In the genomic region with DNA sequence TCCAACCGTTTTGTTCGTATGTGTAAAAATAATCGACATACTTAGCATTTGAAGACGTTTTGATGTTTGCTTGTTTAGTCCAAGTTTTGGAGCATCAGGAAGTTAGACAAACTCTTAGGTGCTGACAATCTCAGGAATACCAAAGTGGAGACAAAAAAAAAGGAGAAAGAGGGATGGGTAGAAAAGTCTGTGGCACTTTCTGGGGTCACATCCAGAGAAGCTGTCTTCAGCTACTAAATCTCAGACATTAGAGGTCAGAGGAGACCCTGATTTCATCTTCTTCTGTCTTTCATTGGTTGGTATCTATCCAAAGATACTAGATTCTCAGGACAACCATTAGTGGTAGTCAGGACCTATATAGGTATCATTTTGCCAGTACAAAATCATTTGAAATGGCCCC, we compare ENCODE assay signal across 18 mouse cellular contexts. TPM values are rescaled to one million over a fixed set of nuclear protein-coding genes. Genes with fewer than 3 reads are reported as not detected.
A peak's percentile ranks its signal among the peaks of the same experiment; 100 is the strongest.
DNase-seq lines count a peak whose midpoint lies in the region; ATAC-seq and TF ChIP-seq lines count a peak whose summit lies in the region.
"Had no signal": no experiment of that assay in that cellular context is flagged by ENCODE, and none has a peak within 500 bp of the region (broad histone marks: within the 10 kb centered on the region; RNA-seq: fewer than 3 reads in every experiment).

No protein-coding gene starts in this region.

- H3K36me3 ChIP-seq in forebrain, embryonic 10.5 days (replicated peaks), result 0 out of 2 replicates have a peak, but pooled peaks cover 2% of the 10 kb centered on the region
- no peaks in the 10 kb centered on the region for H3K36me3 ChIP-seq in forebrain, embryonic 16.5 days (ENCODE audit: control insufficient read depth, insufficient read depth)
- H3K36me3 ChIP-seq in lung, embryonic 14.5 days (ENCODE audit: insufficient read depth), result peaks cover 9% of the 10 kb centered on the region; the same call in 1 of the 2 replicates
- no peaks in the 10 kb centered on the region for H3K36me3 ChIP-seq in intestine, embryonic 15.5 days
- H3K36me3 ChIP-seq in stomach, embryonic 16.5 days (ENCODE audit: control insufficient read depth, insufficient read depth, low read length), result no peaks in the 10 kb centered on the region
- H3K36me3 ChIP-seq: hindbrain, embryonic 13.5 days; liver, embryonic 15.5 days; midbrain, embryonic 15.5 days had no signal

- H3K4me3 ChIP-seq in forebrain, embryonic 10.5 days, result peak overlapping the region; percentile 54; the same call in 1 of the 2 replicates
- H3K4me3 ChIP-seq in forebrain, embryonic 16.5 days (replicated peaks; ENCODE audit: low read length), result no peak overlapping the region
- H3K4me3 ChIP-seq in lung, embryonic 14.5 days (ENCODE audit: low read depth, low read length), result no peak overlapping the region; the same call in 1 of the 2 replicates
- no peak overlapping the region for H3K4me3 ChIP-seq in lung, adult 2 months (replicated peaks; ENCODE audit: extremely low read depth, low read depth, low read length)
- no peak overlapping the region for H3K4me3 ChIP-seq in intestine, embryonic 15.5 days (replicated peaks)
- 0 out of 2 replicates have a peak overlapping the region, but pooled peaks have one; percentile 11 for H3K4me3 ChIP-seq in stomach, embryonic 16.5 days (replicated peaks; ENCODE audit: low read length)
- H3K4me3 ChIP-seq: hindbrain, embryonic 13.5 days; liver, embryonic 15.5 days; midbrain, embryonic 15.5 days had no signal

- no peak for DNase-seq in forebrain, embryonic 10.5 days (ENCODE audit: extremely low spot score, low spot score)
- DNase-seq in lung, embryonic 14.5 days, result no peak
- DNase-seq in lung, adult 2 months, result no peak
- DNase-seq in heart, adult 9 months (ENCODE audit: low spot score in 2 of 2), result no peak
- DNase-seq in left cerebral cortex, postnatal 10 days (ENCODE audit: extremely low spot score in 1 of 2, low spot score in 2 of 2), result no peak
- DNase-seq: adrenal gland, postnatal 36 days; cerebellum, adult 9-11 months; kidney, adult 9 months; layer of hippocampus, adult 9-11 months; right cerebral cortex, adult 18-20 months had no signal

- no peak overlapping the region for H3K4me2 ChIP-seq in forebrain, embryonic 16.5 days (ENCODE audit: low read length)
- peak overlapping the region; percentile 85 for H3K4me2 ChIP-seq in lung, embryonic 14.5 days
- H3K4me2 ChIP-seq in intestine, embryonic 15.5 days (replicated peaks), result peak overlapping the region; percentile 37; the same call in 1 of the 2 replicates
- H3K4me2 ChIP-seq in stomach, embryonic 16.5 days (ENCODE audit: low read depth, low read length), result peak overlapping the region; percentile 43
- H3K4me2 ChIP-seq: hindbrain, embryonic 13.5 days; liver, embryonic 15.5 days; midbrain, embryonic 15.5 days had no signal

- 74% methylated on average over 4 of the region's 4 CpGs for WGBS in forebrain, embryonic 10.5 days
- WGBS in forebrain, embryonic 16.5 days, result 91% methylated on average over 4 of the region's 4 CpGs
- WGBS in lung, embryonic 14.5 days, result 32% methylated on average over 4 of the region's 4 CpGs
- 50% methylated on average over 4 of the region's 4 CpGs for WGBS in lung, adult 2 months
- 58% methylated on average over 4 of the region's 4 CpGs for WGBS in intestine, embryonic 15.5 days
- WGBS in stomach, embryonic 16.5 days, result 55% methylated on average over 4 of the region's 4 CpGs

- no peak for TF ChIP-seq CTCF in lung, embryonic 14.5 days (IDR thresholded peaks at IDR 0.05; ENCODE audit: low read depth)
- no peak for TF ChIP-seq CTCF in lung, adult 2 months (IDR thresholded peaks at IDR 0.05; ENCODE audit: insufficient read depth, low read length)

- peak overlapping the region; percentile 27; the same call in 1 of the 2 replicates for H3K27ac ChIP-seq in forebrain, embryonic 10.5 days
- no peak overlapping the region for H3K27ac ChIP-seq in forebrain, embryonic 16.5 days (ENCODE audit: low read length)
- peak overlapping the region; percentile 87 for H3K27ac ChIP-seq in lung, embryonic 14.5 days (ENCODE audit: low read depth)
- H3K27ac ChIP-seq in intestine, embryonic 15.5 days, result no peak overlapping the region
- H3K27ac ChIP-seq in stomach, embryonic 16.5 days (ENCODE audit: low read length), result peak overlapping the region; percentile 62; the same call in 1 of the 2 replicates
- H3K27ac ChIP-seq: hindbrain, embryonic 13.5 days; liver, embryonic 15.5 days; midbrain, embryonic 15.5 days had no signal

- no peaks in the 10 kb centered on the region for H3K9me3 ChIP-seq in forebrain, embryonic 10.5 days
- H3K9me3 ChIP-seq in forebrain, embryonic 16.5 days (ENCODE audit: control insufficient read depth, low read length), result no peaks in the 10 kb centered on the region
- H3K9me3 ChIP-seq in lung, embryonic 14.5 days (ENCODE audit: low read depth, low read length), result no peaks in the 10 kb centered on the region
- no peaks in the 10 kb centered on the region for H3K9me3 ChIP-seq in intestine, embryonic 15.5 days
- H3K9me3 ChIP-seq in stomach, embryonic 16.5 days (replicated peaks; ENCODE audit: control insufficient read depth, low read length), result no peaks in the 10 kb centered on the region
- H3K9me3 ChIP-seq: hindbrain, embryonic 13.5 days; liver, embryonic 15.5 days; midbrain, embryonic 15.5 days had no signal

- ATAC-seq in forebrain, embryonic 16.5 days, result no peak
- no peak for ATAC-seq in lung, embryonic 14.5 days (ENCODE audit: insufficient read depth)
- no peak for ATAC-seq in intestine, embryonic 15.5 days
- ATAC-seq in stomach, embryonic 16.5 days (ENCODE audit: insufficient read depth, low FRiP score), result no peak
- ATAC-seq: activated CD4-positive, CD25-positive, alpha-beta regulatory T cell, adult 4 months; midbrain, embryonic 15.5 days had no signal

- intact Hi-C loops in left cerebral cortex, postnatal 10 days (cut with DNase I), result no loop called here

- TF ChIP-seq POLR2A in lung, adult 2 months (IDR thresholded peaks at IDR 0.05; ENCODE audit: borderline replicate concordance, extremely low read depth, low read depth, low read length), result no peak

- H3K9ac ChIP-seq in forebrain, embryonic 16.5 days (replicated peaks; ENCODE audit: low read depth, low read length), result no peak overlapping the region
- no peak overlapping the region for H3K9ac ChIP-seq in lung, embryonic 14.5 days
- H3K9ac ChIP-seq in intestine, embryonic 15.5 days, result no peak overlapping the region
- H3K9ac ChIP-seq in stomach, embryonic 16.5 days (ENCODE audit: low read length), result no peak overlapping the region
- H3K9ac ChIP-seq: hindbrain, embryonic 13.5 days; liver, embryonic 15.5 days; midbrain, embryonic 15.5 days had no signal

- peaks cover 8% of the 10 kb centered on the region for H3K4me1 ChIP-seq in forebrain, embryonic 10.5 days
- peaks cover 6% of the 10 kb centered on the region for H3K4me1 ChIP-seq in forebrain, embryonic 16.5 days (replicated peaks; ENCODE audit: control insufficient read depth, insufficient read depth, low read length)
- H3K4me1 ChIP-seq in lung, embryonic 14.5 days (ENCODE audit: insufficient read depth), result 0 out of 2 replicates have a peak, but pooled peaks cover 6% of the 10 kb centered on the region
- no peaks in the 10 kb centered on the region for H3K4me1 ChIP-seq in lung, adult 2 months (ENCODE audit: control insufficient read depth, insufficient read depth, low read length)
- H3K4me1 ChIP-seq in intestine, embryonic 15.5 days (replicated peaks), result no peaks in the 10 kb centered on the region
- H3K4me1 ChIP-seq in stomach, embryonic 16.5 days (ENCODE audit: control insufficient read depth, insufficient read depth, low read length), result no peaks in the 10 kb centered on the region
- H3K4me1 ChIP-seq: liver, embryonic 15.5 days had no signal

- peaks cover 26% of the 10 kb centered on the region for H3K27me3 ChIP-seq in forebrain, embryonic 10.5 days (ENCODE audit: poor library complexity, severe bottlenecking)
- peaks cover 7% of the 10 kb centered on the region for H3K27me3 ChIP-seq in forebrain, embryonic 16.5 days (replicated peaks; ENCODE audit: control insufficient read depth, insufficient read depth, low read length)
- no peaks in the 10 kb centered on the region for H3K27me3 ChIP-seq in lung, embryonic 14.5 days (ENCODE audit: insufficient read depth, low read length)
- no peaks in the 10 kb centered on the region for H3K27me3 ChIP-seq in intestine, embryonic 15.5 days (replicated peaks)
- no peaks in the 10 kb centered on the region for H3K27me3 ChIP-seq in stomach, embryonic 16.5 days (ENCODE audit: control insufficient read depth, insufficient read depth, low read length)
- H3K27me3 ChIP-seq: CH12.LX had no signal

RNA-seq across cellular contexts. Expression of a gene that starts 5.4 kb away (rescaled TPM):
- 24.3 and 25.5 TPM in 2 replicates for polyA plus RNA-seq in forebrain, embryonic 10.5 days (2016; fragmentation: Nextera tagmentation; extraction: Ambion mirVana)
- 3.2 and 4.4 TPM in 2 replicates for polyA plus RNA-seq in forebrain, embryonic 16.5 days (2015; fragmentation: Nextera tagmentation; extraction: Ambion mirVana)
- polyA plus RNA-seq in lung, embryonic 14.5 days (2014; fragmentation: Nextera tagmentation; extraction: Ambion mirVana), result 36.9 and 42.0 TPM in 2 replicates
- 23.2 and 29.4 TPM in 2 replicates for polyA plus RNA-seq in lung, adult 2 months (2012; rRNA removed)
- polyA plus RNA-seq in intestine, embryonic 15.5 days (2015; fragmentation: Nextera tagmentation; extraction: Ambion mirVana), result 19.5 and 20.7 TPM in 2 replicates
- 26.6 and 27.3 TPM in 2 replicates for polyA plus RNA-seq in stomach, embryonic 16.5 days (2015; fragmentation: Nextera tagmentation; extraction: Ambion mirVana)
- 1 to 10 TPM; 1.9 to 2.0 TPM for total RNA-seq in left cerebral cortex, postnatal 10 days (2021)

RNA-seq across cellular contexts. Expression of a gene that starts 41.8 kb away (rescaled TPM):
- polyA plus RNA-seq in forebrain, embryonic 10.5 days (2016; fragmentation: Nextera tagmentation; extraction: Ambion mirVana), result 48.4 and 59.5 TPM in 2 replicates
- 60.0 and 68.1 TPM in 2 replicates for polyA plus RNA-seq in forebrain, embryonic 16.5 days (2015; fragmentation: Nextera tagmentation; extraction: Ambion mirVana)
- polyA plus RNA-seq in lung, embryonic 14.5 days (2014; fragmentation: Nextera tagmentation; extraction: Ambion mirVana), result 52.5 and 56.0 TPM in 2 replicates
- 6.5 and 7.5 TPM in 2 replicates for polyA plus RNA-seq in lung, adult 2 months (2012; rRNA removed)
- polyA plus RNA-seq in intestine, embryonic 15.5 days (2015; fragmentation: Nextera tagmentation; extraction: Ambion mirVana), result 41.5 and 52.6 TPM in 2 replicates
- 37.5 and 43.4 TPM in 2 replicates for polyA plus RNA-seq in stomach, embryonic 16.5 days (2015; fragmentation: Nextera tagmentation; extraction: Ambion mirVana)
- total RNA-seq in left cerebral cortex, postnatal 10 days (2021), result 10 to 100 TPM; 21.6 to 23.2 TPM

Comparison
In these comparisons a context has a peak if more than half of its experiments do, and no peak if none do; other contexts are left out.
1. H3K27ac ChIP-seq: peak in forebrain, embryonic 10.5 days (single experiment), lung, embryonic 14.5 days (single experiment) and stomach, embryonic 16.5 days (single experiment); none in forebrain, embryonic 16.5 days (single experiment) and intestine, embryonic 15.5 days (single experiment).
2. H3K4me3 ChIP-seq: peak in forebrain, embryonic 10.5 days (single experiment) and stomach, embryonic 16.5 days (single experiment); none in forebrain, embryonic 16.5 days (single experiment), lung, embryonic 14.5 days (single experiment), lung, adult 2 months (single experiment) and intestine, embryonic 15.5 days (single experiment).